Mouse (Mus musculus): ENCODE measurements at regions not wholly inside any gene's neighbourhood (a gene's known extent, or its start where the extent isn't known, plus 50 kb on each side); places are given as distances from the start of the nearest gene placed in this dataset.

DNA sequence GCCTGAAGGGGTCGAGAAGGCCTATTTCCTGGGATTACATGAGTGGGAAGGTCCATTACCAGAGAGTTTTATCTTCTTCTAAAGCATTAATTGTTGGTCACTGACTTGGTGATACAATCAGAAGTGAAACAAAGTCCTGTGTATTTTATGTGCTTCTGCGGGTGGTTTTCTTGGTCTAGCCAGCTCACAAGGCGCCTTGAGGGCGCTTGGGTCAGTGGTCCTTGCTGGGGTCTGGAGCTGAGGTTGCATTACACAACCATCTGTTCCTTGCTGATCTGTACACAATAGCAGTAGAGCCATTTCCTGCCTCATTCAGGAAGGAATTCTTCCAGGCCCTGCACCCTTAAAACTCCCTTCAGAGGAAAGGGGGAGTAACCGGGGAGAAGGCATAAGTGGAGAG, 116.9 kb upstream of the Neo1 start:
- DNase-seq, result no peak

DNA sequence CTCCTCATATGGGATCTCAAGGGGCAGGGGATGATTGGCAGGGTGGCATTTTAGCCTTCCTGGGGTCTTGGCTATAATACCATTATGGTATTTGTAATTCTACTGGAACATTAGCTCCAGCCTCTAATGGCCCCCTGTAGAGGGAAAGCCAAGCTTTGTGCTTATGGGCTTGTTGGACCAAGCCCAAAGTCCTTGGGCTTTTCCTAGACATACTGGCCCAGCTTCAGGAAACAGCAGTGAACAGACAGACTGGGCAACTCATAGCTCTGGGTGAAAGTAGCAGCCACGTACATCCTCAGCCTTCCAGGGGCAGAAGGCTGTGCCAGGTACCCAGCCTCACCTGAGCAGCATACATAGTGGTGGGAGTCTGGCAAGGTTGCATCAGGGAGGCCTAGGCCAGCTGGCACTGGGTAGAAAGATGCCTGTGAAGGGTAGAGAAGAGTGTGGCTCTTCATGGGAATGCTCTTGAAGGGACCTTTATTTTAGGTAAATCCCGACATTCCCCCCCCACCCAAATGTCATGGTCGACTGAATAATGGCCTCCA, 108.1 kb upstream of the Neo1 start:
- DNase-seq, result no peak

DNA sequence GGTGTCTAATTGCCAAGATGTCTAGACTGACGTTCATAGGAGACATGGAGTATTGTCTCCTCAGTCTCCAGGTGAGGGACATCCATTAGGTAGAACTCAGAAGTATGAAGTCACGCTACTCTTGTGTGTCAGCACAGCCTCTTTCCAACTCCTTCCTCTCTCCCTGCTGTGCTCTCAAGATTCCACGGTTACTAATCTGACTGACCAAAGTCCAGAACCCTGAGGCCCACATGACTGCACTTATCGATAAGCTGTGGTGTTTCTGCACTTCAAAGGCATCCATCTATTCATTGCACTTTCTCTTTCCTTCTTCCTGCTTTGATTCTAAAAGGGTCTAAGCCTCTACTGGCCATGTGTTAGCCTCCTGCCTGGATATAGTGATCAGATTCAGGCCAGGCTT, 107.4 kb upstream of the Neo1 start:
- DNase-seq, result no peak

DNA sequence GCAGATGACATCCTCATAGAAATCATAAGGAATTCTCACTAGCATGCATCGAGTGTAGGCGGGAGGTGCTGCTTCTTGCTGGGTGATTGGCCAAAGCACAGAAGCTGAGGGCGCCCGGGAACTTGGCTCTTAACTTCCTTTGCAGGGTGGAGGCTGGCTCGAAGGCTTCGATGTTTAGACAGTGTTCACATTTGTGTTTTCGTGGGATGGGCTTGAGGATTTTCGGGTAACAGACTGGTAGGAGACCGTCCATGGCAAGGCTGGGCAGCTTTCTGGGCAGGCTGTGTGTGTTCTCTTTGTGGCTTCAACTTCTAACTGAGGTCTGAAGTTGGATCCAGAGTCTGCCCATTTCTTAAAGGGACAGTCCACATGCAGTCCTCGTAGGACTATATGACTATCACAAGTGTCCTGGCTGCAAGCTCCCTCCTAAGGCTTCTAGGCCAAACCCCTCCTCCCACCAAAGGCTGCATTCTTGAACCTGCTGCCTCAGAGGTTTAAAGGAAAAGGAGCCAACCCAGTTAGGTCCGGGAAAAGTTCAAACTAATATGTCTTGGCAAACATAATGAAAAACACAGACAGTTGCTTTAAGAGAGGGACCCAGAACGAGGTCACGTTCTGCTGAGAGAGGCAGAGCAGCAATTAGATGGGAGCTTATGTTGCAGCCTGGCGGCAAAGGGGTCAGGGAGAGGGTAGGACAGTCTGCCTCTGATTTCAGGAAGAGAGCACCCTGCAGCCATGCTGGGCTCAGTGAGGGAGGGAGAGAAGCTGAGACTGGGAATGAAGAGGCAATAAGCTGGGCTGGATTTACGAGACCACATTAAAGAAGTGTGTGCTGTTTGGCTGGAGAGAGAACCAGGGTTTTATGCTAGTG, 98.2 kb upstream of the Neo1 start:
- no peak for DNase-seq

DNA sequence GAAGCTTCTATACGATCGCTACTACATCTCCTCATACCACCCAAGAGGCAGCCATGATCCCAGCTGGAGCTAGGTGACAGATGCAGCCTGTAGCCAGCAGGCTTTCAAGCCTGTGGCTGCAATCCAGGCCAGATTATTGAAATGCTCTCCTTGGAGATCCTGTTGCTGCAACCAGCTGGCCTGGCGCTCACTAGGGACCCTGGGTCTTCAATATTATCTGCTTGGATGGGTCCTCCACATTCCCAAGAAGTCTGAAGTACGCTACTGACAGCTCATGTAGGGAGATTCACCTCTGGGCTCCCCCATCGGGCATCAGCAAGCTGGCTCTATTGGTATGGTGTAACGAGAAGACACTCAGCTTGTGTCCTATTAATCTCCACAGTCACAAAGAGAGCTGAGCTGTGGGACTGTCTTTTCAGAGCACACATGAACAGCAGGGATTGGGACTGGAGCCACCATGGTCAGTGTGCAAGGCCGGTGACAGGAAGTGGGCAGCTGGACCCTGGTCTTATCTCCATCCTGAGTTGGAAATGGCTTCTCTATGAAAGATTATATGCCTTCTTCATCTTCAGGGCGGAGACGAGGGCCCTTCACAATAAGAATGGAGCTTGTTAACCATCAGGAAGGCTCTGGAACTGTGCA, 93.6 kb upstream of the Neo1 start:
- no peak for DNase-seq

DNA sequence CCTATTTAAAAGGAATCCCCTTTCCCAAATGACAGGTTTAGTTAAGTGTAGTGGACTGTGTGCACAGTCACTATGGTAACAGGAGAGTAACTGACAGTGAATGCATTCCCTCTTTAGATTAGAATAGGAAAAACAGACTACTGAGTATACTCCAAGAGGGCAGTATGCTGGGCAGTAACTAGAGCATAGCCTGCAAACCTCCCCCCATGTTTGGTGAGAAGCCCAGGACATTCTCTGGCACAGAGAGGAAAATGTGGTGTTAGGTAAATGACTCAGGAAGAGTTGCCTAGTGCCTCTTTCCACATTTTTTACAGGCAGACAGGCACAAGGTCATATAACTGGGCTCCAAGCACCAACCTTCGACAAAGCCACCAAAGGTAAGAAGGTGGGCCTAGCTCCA, 93.0 kb upstream of the Neo1 start:
- no peak for DNase-seq

DNA sequence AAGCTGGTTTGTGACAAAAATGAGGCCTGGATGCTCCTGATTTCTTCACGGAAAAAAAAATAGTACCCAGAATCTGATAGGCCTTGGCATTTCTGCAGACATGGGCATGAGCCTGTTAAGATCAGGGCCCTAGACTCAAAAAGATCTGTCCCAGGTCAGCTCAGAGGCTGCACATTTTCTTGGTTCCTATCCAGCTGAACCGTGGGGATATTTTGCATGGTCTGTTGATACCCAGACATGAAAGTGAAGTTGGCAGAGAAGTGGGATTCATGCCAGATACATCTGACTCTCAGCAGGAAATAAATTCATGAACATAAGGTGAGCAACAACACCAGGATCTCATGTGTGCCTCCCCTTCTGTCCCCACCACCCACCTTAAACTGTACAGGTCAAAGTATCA, 91.8 kb upstream of the Neo1 start:
- DNase-seq, result no peak

DNA sequence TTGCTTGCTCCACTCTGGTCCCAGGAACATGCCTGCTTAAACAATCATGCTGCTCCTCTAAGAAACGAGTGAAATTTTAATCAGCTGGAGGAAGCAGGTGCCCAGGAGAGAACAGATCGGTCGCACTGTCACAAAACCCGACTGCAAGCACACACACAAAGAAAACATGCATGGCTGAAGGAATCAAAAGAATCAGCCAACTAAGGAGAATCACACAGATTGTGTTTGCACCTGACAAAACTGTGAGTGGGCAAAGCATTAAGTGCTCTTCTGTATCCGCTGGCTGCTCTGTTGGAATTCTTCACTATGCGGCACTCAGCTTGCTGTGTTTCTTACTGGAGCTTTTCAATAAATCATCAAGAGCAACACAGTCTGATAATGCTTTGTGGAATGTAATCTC, 89.6 kb upstream of the Neo1 start:
- DNase-seq, result no peak

DNA sequence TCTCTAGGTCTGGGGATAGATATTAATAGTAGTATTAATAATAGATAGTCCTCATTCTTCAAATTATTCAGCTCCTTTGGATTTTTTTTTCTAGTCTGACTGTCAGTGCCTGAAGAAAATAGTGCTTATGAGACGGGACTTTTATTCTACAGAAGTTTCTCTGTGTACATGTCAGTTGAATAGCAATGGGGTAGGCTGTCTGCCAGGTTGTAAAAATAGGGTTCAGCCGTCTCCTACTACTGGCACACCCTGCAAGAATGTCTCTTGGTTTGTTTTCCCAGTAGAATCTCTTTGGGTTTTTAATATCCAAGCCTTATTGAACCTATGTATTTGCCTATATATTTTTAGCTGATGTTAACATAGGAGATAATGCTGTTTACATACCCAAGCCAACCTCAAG, 80.3 kb upstream of the Neo1 start:
- no peak for DNase-seq

DNA sequence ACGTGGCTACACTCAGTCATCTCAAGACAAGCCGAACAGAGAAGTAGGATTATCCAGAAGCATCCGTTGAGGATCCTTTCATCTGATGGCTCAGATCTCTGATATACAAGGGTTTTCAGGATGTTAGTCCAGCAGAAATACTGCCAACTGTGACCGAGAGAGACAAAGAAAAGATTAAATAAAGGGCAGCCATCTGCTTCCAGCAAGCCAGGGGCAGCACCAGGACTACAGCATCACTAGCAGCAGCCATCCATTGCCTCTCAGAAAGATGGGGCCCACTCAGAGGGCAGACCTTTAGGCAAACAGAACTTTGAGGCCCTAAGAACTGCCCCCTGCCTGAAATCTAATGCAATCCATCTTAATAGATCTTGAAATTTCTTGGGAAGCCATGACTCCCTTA, 77.6 kb upstream of the Neo1 start:
- DNase-seq, result no peak

DNA sequence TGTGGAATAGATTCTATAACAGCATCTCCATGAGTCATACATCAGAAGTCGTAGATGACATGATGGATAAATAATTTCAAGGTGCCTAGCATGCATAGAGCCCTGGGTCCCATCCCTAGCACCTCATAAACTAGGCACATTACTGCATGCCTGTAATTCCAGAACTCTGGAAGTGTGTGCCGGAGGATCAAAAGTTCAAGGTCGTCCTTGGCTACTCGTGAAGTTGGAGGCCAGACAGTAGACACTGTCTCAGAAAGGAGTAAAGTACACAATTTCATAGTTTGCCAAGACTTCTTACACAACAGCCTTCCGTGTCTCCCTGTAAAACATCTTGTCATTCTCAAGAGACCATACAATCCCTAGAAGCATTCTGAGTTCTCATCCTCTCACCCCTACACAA, 63.5 kb upstream of the Neo1 start:
- no peak for DNase-seq

DNA sequence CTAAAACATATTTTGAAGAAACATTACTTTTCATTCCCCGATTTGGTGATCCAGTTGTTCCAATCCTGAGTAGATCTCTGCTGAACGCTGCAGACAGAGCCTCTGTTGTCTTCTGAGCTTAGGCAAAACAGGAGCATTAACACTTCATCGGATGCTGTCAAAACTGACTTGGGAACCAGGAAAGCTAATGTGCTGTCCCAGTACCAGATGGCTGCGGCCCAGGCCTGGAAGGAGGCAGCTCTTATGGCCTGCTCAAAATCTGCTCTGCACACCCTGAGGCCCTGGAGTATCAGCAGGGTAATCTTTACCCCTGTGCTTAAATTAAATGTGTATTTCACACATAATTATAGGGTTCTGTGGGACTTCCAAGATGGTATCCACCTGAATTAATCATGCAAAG, 61.3 kb upstream of the Neo1 start:
- DNase-seq, result peak; percentile 6

DNA sequence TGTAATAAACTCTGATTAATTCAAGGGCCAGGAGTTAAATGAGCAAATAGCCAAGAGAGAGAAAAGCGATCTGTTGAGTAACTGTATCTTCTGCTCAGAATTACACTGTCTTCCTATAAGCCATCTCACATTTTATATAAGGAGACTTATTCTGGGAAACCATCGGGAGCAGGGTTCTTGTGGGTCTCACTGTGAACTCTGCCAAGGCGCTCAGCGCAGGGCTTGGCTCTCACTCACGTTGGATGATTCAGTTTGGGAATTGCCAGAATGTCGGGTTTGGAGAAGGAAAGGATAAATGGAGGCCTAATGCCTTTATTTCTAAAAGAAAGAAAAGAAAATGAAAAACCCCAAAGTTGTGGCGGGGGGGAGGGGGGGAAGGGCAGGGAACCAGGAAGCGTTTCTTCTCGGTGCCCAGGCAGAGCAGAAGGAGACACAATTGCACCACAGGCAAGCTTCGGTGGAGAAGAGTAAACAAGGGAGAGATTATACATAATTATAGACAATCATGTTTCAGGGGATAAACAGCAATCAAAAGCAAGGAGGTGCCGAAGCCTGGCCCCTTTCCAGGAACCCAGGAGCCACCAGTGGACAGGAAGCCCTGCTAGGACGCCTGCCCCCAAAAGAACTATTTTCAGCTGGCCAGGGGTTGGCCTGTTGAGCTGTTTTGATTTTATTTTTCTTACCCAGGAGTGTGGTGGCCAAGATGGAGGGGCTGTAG, 60.5 kb upstream of the Neo1 start:
- no peak for DNase-seq

DNA sequence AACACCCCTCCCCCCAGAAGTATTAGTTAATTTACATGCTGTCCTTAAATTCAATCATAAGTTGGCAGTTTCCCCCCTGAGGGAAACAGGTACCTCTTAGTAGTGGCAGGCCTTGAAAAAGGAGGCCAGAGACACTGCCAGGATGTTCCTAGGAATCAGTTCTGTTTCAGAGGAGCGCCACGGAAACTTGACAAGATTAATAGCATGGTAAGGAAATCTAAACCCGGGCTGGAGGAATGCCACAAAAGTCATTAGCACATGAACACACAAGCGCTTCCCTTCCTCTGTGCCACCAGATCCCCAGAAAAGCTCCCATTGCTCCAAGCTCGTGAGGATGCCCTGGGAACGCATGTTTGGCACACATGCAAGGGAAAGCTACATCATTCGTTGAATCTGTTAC, 59.4 kb upstream of the Neo1 start:
- DNase-seq, result no peak

DNA sequence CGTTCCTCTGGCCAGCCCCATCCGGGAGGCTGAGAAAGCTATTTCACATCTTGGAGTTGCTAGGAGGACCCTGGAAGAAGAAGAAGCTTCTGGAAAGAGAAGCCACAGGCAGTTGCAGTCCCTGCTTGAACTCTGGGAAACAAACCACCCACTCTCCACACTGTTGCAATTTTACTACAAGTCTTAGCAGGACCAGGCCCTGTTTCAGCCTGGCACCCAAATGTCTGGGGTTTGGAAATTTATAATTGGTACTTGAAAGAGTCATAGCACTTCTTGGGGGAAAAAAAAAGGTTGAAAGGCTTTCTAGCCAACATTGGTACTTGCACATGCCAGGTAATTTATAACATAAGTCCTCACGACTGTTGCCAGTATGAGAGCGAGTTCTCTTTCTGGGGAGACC, 57.9 kb upstream of the Neo1 start:
- DNase-seq, result no peak

DNA sequence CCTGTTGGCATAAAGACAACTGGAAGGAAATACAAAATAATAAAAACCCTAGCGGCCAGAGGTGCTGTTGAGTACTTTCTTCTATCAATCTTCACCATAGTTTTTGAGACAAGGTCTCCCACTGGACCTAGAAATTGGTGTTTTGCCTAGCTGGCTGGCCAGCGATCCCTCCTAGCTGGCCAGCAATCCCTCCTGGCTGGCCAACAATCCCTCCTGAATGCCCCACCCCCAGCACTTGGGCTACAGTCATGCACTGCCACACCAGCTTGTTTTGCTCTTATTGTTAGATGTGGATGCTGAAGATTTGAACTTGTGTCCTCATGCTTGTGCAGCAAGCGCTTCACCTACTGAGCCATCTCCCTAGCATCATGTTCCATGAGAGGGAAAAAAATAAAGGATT, 54.9 kb upstream of the Neo1 start:
- DNase-seq, result no peak

DNA sequence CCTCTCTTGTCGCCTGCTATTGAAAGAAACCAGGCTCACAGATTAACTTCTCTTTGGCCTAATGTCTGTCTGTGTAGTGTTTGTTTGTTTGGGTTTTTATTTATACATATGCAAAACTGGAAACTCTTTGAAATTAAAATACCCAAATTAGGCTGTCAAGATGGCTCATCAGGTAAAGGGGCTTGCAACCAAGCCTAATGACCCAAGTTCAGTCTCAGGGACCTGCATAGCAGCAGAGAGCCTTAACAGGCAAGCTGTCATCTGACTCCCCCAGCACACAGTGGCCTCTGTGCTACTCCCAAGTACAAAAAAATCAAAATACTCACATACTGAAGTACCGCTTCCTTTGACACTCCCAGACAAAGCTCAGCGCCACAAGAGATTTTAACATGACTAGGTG, 51.5 kb upstream of the Neo1 start:
- DNase-seq, result no peak

DNA sequence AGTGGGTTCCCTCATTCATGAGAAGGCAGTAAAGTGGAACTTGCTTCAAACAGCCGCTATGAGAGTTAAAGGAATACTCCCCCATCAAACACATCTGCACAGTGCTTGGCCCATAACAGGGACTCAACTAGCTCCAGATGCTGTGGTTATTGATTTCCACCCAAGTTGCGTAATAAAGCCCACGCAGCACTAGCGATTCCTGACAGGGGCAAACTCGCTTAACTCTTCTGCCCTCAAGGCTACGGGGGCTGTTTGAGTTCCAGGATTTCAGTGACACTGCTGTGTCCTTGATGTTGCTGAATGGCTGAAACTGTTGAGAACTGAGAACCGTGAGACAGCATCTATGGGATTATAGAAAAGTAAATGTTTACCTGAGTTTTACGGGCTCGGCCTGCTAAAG, 50.9 kb upstream of the Neo1 start:
- no peak for DNase-seq

DNA sequence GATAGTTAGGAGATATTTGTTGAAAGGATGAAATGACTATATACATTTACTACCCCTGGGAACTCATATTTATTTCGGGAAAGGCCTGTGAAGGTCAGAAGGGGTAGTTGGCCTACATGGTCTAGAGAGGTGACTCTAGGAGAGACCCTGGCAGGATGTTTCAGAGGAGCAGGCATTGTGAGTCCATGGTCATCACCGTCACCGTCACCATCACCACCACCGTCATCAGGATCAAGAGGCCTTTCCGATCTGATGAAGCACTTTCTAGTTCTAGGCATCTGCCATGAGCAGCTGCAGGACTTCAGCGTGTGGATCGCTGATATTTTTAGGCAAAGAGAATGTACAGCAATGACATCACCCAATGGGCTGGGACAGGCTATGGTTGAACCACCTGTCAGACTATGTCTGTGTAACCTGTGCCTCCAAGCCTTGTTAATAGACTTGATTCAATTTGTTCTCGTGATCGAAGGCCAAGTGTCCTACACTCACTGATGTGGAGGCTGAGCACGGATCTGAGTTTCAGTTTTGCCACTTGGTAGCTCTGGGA, 50.4 kb upstream of the Neo1 start:
- no peak for DNase-seq
